Mouse (Mus musculus): ENCODE data around the gene Sirt3. TPM values are rescaled to one million over a fixed set of nuclear protein-coding genes. Genes with fewer than 3 reads are reported as not detected.

Gene Sirt3
- polyA plus RNA-seq, 1 experiment from 2014 or later, result 42.1 TPM

DNA sequence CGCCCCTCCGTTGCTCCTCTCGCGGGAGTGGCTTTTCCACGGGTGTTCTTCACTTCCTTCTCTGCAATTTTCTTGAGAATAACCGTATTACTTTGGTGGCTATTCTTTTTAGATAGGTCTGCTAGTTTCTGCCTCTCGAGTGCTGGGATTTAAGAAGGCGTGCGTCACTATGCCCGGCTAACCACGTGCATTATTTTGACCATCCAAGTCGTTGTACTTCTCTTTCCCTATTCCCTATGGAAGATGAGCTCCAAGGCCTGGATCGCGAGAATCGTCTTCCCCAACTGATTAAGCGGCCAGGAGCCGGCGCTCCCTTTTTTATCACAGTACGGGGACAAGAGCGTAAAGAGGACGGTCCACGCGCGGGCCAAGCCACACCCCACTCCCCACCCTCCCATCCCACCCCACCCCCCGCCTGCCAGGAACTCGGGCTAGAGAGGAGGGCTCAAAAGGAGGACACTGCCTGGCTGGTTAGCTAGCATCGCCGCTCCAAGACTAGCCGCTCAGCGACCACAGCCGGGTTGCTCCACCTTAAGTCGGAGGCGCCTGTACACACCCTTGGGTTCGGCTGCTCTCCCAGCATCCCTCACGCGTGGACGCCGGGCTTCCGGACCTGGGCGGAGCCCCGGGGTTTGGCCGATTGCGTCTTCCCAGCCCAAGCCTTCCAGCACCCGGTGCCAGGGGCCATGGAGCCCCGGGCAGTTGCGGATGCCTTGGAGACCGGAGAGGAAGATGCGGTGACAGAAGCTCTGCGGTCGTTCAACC lies 25.1 kb downstream of the Sirt3 start, which contains the start of gene Ric8a:
Gene Ric8a (plus strand): TSS at position 173 of the 765 bp plus-strand sequence.
- Histone ChIP-seq H3K27ac (peak within 1 kb of the TSS; percentile 90), H3K4me1 (replicated peaks) (peaks cover 40% of the 10 kb centered on the region), H3K27me3 (no peaks in the 10 kb centered on the region), H3K4me3 (replicated peaks) (peak within 1 kb of the TSS; percentile 88), H3K36me3 (peaks cover 61% of the 10 kb centered on the region), H3K9ac (replicated peaks) (peak within 1 kb of the TSS; percentile 94), H3K9me3 (no peaks in the 10 kb centered on the region), H3K4me2 (replicated peaks) (peak within 1 kb of the TSS; percentile 94)
- ATAC-seq, result peak; percentile 85
- WGBS, result under 1% methylated on average over 50 of the region's 50 CpGs

- Histone ChIP-seq H3K4me2 (replicated peaks) (peak within 1 kb of the TSS; percentile 94), H3K9ac (replicated peaks) (peak within 1 kb of the TSS; percentile 94), H3K27ac (peak within 1 kb of the TSS; percentile 90), H3K4me1 (replicated peaks) (peaks cover 40% of the 10 kb centered on the region), H3K27me3 (no peaks in the 10 kb centered on the region), H3K9me3 (no peaks in the 10 kb centered on the region), H3K36me3 (peaks cover 60% of the 10 kb centered on the region), H3K4me3 (replicated peaks) (peak within 1 kb of the TSS; percentile 88)
- ATAC-seq, result peak; percentile 85
- WGBS, result 1% methylated on average over 51 of the region's 51 CpGs
These were observed 26.0 kb downstream of the Sirt3 start, which contains the start of gene Gm45785 for GRCm38 (mm10) chr7:140855860-140856784. Gm45785 (minus strand) TSS chr7:140856331.

DNA sequence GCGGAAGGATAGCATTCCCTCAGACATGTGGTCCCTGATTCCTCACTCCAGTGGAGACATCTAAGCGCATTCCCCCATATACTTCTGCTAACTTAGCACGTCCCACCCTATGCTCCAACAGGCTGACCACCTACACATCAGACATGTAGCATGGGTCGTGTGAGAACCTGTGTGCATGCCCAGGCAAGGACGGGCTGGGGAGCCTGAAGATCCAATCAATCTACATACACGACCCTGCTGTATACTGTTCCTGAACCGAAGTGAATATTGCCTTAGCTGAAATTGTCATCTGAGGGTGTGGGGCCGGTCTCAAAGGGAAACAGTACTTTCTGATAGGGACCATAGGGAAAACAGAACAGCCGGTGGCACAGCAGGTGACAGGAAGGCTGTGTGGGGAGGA lies 26.9 kb downstream of the Sirt3 start:
- peak overlapping the region; percentile 88 for H3K4me3 ChIP-seq (replicated peaks)
- 78% methylated on average over 9 of the region's 9 CpGs for WGBS
- peak overlapping the region; percentile 94 for H3K9ac ChIP-seq (replicated peaks)
- peak overlapping the region; percentile 94 for H3K4me2 ChIP-seq (replicated peaks)
- H3K27me3 ChIP-seq, result no peaks in the 10 kb centered on the region
- H3K36me3 ChIP-seq, result peaks cover 51% of the 10 kb centered on the region
- ATAC-seq, result no peak
- H3K4me1 ChIP-seq (replicated peaks), result peaks cover 38% of the 10 kb centered on the region
- H3K27ac ChIP-seq, result no peak overlapping the region
- no peaks in the 10 kb centered on the region for H3K9me3 ChIP-seq

- H3K27me3 ChIP-seq, result no peaks in the 10 kb centered on the region
- H3K4me3 ChIP-seq (replicated peaks), result 0 out of 2 replicates have a peak overlapping the region, but pooled peaks have one; percentile 88
- peaks cover 31% of the 10 kb centered on the region for H3K4me1 ChIP-seq (replicated peaks)
- H3K4me2 ChIP-seq (replicated peaks), result no peak overlapping the region
- H3K36me3 ChIP-seq, result peaks cover 44% of the 10 kb centered on the region
- H3K9ac ChIP-seq (replicated peaks), result no peak overlapping the region
- ATAC-seq, result no peak
- H3K9me3 ChIP-seq, result no peaks in the 10 kb centered on the region
- 91% methylated on average over 18 of the region's 18 CpGs for WGBS
- no peak overlapping the region for H3K27ac ChIP-seq
These were observed 27.6 kb downstream of the Sirt3 start for GRCm38 (mm10) chr7:140854483-140854882.

DNA sequence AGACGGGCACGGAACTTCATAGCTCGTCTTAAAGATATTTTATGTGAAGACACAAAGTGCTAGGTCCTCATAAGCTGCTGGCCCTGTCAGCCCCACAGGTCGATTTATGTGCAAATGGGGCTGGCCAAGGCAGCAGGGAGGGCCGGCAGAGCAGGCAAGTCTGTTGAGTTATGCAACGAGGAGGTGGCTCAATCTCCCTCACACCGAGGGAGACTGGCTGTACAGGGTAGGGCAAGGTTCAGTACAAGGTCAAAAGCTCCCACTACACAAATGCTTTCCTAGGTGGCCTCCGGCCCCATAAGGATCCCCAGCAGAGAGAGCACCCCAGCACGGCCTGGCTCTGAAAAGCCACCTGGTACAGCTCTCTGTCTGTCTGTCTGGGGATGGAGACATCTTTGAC lies 28.7 kb downstream of the Sirt3 start:
- Histone ChIP-seq H3K9me3 (no peaks in the 10 kb centered on the region), H3K4me2 (replicated peaks) (no peak overlapping the region), H3K4me1 (replicated peaks) (peaks cover 20% of the 10 kb centered on the region), H3K27ac (no peak overlapping the region), H3K9ac (replicated peaks) (no peak overlapping the region), H3K36me3 (peaks cover 35% of the 10 kb centered on the region), H3K4me3 (replicated peaks) (no peak overlapping the region), H3K27me3 (no peaks in the 10 kb centered on the region)
- no peak for ATAC-seq
- WGBS, result 90% methylated on average over 9 of the region's 9 CpGs

DNA sequence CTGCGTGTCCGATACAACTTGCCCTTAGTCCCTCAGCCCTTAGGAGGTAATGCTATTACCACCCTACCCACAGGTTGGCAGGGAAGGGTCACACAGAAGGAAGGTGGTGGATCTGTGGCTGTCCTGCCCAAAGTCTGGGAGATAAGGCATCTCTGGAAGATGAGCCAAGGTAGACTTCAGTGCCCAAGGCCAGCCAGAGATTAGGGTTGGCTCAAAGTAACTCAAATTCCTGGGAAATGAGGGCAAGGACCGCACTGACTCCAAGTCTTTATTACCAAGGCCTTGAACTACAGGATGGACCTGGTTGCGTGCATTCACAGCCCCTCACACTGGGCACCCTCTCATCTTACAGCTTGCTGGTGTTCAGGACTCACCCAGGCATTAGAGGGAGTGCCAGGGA lies 30.2 kb downstream of the Sirt3 start:
- H3K4me1 ChIP-seq (replicated peaks), result peaks cover 12% of the 10 kb centered on the region
- peaks cover 35% of the 10 kb centered on the region for H3K36me3 ChIP-seq
- no peak for ATAC-seq
- 98% methylated on average over 4 of the region's 4 CpGs for WGBS
- no peak overlapping the region for H3K4me3 ChIP-seq (replicated peaks)
- no peaks in the 10 kb centered on the region for H3K9me3 ChIP-seq
- H3K27ac ChIP-seq, result no peak overlapping the region
- H3K27me3 ChIP-seq, result peaks cover 4% of the 10 kb centered on the region
- H3K4me2 ChIP-seq (replicated peaks), result no peak overlapping the region
- no peak overlapping the region for H3K9ac ChIP-seq (replicated peaks)

DNA sequence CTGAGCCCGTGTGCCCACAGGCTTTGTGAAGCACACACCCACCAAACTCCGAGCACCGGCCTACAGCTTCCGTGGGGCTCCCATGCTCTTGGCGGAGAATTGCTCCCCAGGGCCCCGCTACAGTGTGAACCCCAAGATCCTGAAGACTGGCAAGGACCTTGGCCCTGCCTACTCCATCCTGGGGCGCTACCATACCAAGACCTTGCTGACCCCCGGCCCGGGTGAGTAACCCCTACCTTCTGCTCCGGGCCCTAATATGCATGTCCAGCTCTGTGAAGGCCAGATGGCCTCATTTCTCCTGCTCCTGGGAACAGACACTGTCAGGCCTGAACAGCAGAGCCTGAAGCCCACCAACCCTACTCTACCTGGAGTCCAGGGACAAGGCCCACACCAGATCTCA lies 33.5 kb downstream of the Sirt3 start:
- no peak overlapping the region for H3K9ac ChIP-seq (replicated peaks)
- H3K27me3 ChIP-seq, result peaks cover 7% of the 10 kb centered on the region
- H3K4me2 ChIP-seq (replicated peaks), result no peak overlapping the region
- ATAC-seq, result no peak
- 94% methylated on average over 10 of the region's 10 CpGs for WGBS
- no peaks in the 10 kb centered on the region for H3K4me1 ChIP-seq (replicated peaks)
- H3K9me3 ChIP-seq, result no peaks in the 10 kb centered on the region
- H3K36me3 ChIP-seq, result peaks cover 24% of the 10 kb centered on the region
- no peak overlapping the region for H3K4me3 ChIP-seq (replicated peaks)
- no peak overlapping the region for H3K27ac ChIP-seq

DNA sequence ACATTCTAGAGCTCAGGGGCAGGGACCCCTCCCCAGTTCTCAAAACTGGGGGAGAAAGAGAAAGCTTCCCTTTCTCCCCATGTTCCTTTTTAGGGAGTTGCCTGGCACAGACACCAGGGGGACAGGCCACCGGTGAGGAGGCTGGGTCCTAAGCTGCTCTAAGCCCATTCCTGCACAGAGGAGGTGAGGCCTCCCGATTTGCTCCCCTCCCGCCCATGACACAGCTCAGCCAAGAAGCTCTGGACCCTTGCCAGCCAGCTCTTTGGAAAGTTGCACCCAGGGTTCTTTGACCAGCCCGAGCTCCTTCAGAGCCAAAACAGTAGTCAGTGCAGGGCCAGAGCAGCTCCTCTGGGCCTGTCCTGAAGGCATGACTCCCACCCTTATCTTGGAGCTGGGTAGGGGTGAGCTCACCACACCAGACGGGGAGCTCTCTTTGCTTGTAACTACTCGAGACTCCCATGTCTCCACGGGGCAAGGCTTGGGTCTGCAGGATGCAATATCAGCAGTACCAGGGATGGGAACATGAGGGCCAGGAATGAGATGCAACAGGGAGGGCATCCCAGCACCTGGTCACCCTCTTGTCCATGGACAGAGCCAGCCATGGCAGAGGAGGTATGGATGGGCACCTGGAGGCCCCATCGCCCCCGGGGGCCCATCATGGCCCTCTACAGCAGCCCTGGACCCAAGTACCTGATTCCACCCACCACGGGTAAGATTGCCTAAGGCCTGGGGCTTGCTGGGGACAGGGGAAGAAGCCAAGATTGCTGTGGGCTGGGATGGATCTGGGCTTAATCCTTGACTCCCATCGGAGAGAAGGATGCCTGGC lies 34.1 kb downstream of the Sirt3 start, which contains the start of gene Odf3:
Gene Odf3 (plus strand): TSS at position 51 of the 826 bp plus-strand sequence.
- Histone ChIP-seq H3K27ac (no peak within 1 kb of the TSS), H3K4me3 (replicated peaks) (no peak within 1 kb of the TSS), H3K4me1 (replicated peaks) (no peaks in the 10 kb centered on the region), H3K4me2 (replicated peaks) (no peak within 1 kb of the TSS), H3K9me3 (no peaks in the 10 kb centered on the region), H3K36me3 (peaks cover 18% of the 10 kb centered on the region), H3K27me3 (peaks cover 14% of the 10 kb centered on the region), H3K9ac (replicated peaks) (no peak within 1 kb of the TSS)
- 76% methylated on average over 11 of the region's 11 CpGs for WGBS
- no peak for ATAC-seq

DNA sequence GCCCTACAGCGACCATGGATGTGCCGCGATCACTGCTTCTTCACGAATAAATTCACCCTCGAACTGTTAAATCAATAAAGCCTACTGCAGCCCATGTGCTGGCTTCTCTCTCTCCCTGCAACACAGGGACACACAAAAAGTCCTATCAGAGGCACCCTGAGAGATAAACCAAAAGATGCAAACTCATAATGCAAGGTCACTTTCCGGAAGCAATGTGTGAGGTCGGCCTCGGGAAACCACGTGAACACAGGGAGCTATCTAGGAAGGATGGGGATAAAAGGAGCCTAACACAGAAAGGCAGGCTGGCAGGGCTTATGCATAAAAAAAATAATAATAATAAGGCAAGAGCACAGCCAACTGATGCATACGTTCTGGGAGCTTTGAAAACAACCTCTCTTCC lies 35.4 kb downstream of the Sirt3 start:
- H3K9ac ChIP-seq (replicated peaks), result no peak overlapping the region
- no peak for ATAC-seq

GRCm38 (mm10) chr7:140845683-140846082 lies 36.4 kb downstream of the Sirt3 start:
- Histone ChIP-seq H3K4me3 (replicated peaks) (no peak overlapping the region), H3K9me3 (no peaks in the 10 kb centered on the region), H3K4me1 (replicated peaks) (no peaks in the 10 kb centered on the region), H3K36me3 (no peaks in the 10 kb centered on the region), H3K9ac (replicated peaks) (no peak overlapping the region), H3K27ac (no peak overlapping the region), H3K27me3 (peaks cover 33% of the 10 kb centered on the region), H3K4me2 (replicated peaks) (no peak overlapping the region)
- 61% methylated on average over 4 of the region's 4 CpGs for WGBS
- ATAC-seq, result 0 out of 2 replicates have a peak, but pooled peaks have one; percentile 2

More for the DNA sequence above, 35.4 kb downstream of the Sirt3 start:
- Histone ChIP-seq H3K4me3 (replicated peaks) (no peak overlapping the region), H3K4me1 (replicated peaks) (no peaks in the 10 kb centered on the region), H3K9me3 (no peaks in the 10 kb centered on the region), H3K4me2 (replicated peaks) (no peak overlapping the region), H3K27ac (no peak overlapping the region), H3K36me3 (peaks cover 5% of the 10 kb centered on the region), H3K27me3 (peaks cover 25% of the 10 kb centered on the region)
- 85% methylated on average over 10 of the region's 10 CpGs for WGBS

DNA sequence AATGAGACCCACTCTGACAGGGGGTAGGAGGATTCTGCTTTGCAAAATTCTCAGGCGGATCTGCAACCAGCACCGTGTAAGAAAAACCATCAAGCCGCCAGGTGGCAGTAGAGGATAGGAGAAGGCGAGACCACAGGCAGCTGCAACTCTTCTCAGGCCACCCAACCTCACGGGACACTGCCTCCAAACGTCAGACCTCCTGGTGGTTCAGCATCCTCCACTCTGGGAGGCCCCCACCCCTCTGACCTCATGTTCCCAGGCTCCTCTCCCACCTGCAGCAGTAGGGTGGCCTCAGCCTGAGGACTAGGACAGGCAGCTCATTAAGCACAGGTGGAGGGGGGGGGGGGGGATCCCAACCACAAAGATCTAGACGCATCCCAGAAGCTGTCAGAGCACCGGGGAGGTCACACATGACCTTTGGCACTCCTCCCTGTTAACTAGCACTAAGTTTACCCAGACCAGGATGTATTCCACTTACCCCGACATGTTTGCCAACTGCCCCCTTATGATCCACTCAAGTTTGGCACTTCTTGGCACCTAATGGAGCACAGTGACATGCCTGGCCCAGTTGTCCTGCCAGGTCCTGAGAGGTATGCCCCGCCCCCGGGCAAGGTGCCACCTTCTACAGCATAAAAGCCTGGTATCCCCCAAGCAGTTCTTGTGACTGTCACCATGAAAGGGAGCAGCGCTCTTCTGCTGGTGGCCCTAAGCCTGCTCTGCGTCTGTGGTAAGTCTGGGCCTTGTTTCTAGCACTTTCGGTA lies 37.0 kb downstream of the Sirt3 start, which contains the start of gene Scgb1c1:
Gene Scgb1c1 (plus strand): TSS at position 643 of the 761 bp plus-strand sequence.
- Histone ChIP-seq H3K4me1 (replicated peaks) (no peaks in the 10 kb centered on the region), H3K4me3 (replicated peaks) (no peak within 1 kb of the TSS), H3K27me3 (peaks cover 37% of the 10 kb centered on the region), H3K27ac (no peak within 1 kb of the TSS), H3K9ac (replicated peaks) (0 out of 2 replicates have a peak within 1 kb of the TSS, but pooled peaks have one; percentile 3), H3K36me3 (no peaks in the 10 kb centered on the region), H3K9me3 (no peaks in the 10 kb centered on the region), H3K4me2 (replicated peaks) (no peak within 1 kb of the TSS)
- WGBS, result 34% methylated on average over 14 of the region's 14 CpGs
- ATAC-seq, result peak; percentile 92

Measured in midbrain, embryonic 13.5 days (tissue).